ENCODE assay signal across 16 mouse cellular contexts in the genomic region with DNA sequence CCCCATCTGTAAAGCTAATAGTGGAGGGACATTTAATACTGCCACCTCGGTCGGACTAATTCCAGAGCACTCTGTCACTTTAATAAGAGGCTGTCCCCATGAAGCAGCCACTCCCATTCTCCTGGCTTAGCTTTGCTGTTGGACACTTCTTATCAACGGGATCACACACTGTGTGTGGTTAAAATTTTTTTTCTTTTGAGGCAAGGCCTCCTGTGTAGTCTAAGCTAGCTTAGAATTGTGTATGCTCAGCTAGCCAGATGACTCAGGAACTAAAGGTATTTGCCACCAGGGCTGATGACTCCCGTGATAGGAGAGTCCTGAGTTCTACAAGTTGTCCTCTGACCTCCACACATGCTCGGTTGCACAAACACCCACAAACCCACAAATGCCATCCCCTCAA. TPM values are rescaled to one million over a fixed set of nuclear protein-coding genes. Genes with fewer than 3 reads are reported as not detected.
A peak's percentile ranks its signal among the peaks of the same experiment; 100 is the strongest.
DNase-seq lines count a peak whose midpoint lies in the region; ATAC-seq and TF ChIP-seq lines count a peak whose summit lies in the region.
"Had no signal": no experiment of that assay in that cellular context is flagged by ENCODE, and none has a peak within 500 bp of the region (broad histone marks: within the 10 kb centered on the region; RNA-seq: fewer than 3 reads in every experiment).

No protein-coding gene starts in this region.

- WGBS in lung, postnatal 0 days = 30% methylated on average over 5 of the region's 5 CpGs
- 37% methylated on average over 5 of the region's 5 CpGs for whole genome bisulfite sequencing in liver, adult 2 months
- 66% methylated on average over 5 of the region's 5 CpGs for WGBS in forebrain, embryonic 11.5 days

- TF ChIP-seq RAD21 in MEL (IDR thresholded peaks at IDR 0.05; ENCODE audit: low read depth, low read length) = no peak

- no peak for TF ChIP-seq POLR2A in MEL (IDR thresholded peaks at IDR 0.05; ENCODE audit: control insufficient read depth in 1 of 2, insufficient read depth in 1 of 2, low read depth in 1 of 2, low read length in 2 of 2, poor library complexity in 1 of 2)
- TF ChIP-seq POLR2A in liver, adult 2 months (IDR thresholded peaks at IDR 0.05; ENCODE audit: extremely low read depth, insufficient read depth, low read length) = no peak

- H3K27me3 ChIP-seq in lung, postnatal 0 days (replicated peaks; ENCODE audit: insufficient read depth, low read length) = no peaks in the 10 kb centered on the region
- H3K27me3 ChIP-seq in MEL (ENCODE audit: control insufficient read depth in 1 of 2, insufficient read depth in 2 of 2, low read length in 2 of 2) = no peaks in the 10 kb centered on the region; a peak in 1 of 4 replicates
- H3K27me3 ChIP-seq in liver, adult 2 months (ENCODE audit: control insufficient read depth, insufficient read depth, low read length) = no peaks in the 10 kb centered on the region
- no peaks in the 10 kb centered on the region for H3K27me3 ChIP-seq in forebrain, embryonic 11.5 days (ENCODE audit: control insufficient read depth, insufficient read depth, low read length)
- H3K27me3 ChIP-seq: embryonic facial prominence, embryonic 13.5 days; forebrain, embryonic 12.5 days; limb, embryonic 13.5 days had no signal

- DNase-seq in lung, postnatal 0 days (ENCODE audit: low spot score) = peak; percentile 16
- no peak for DNase-seq in lung, postnatal 25 days (ENCODE audit: low spot score)
- peak; percentile 61 for DNase-seq in MEL (ENCODE audit: low read depth, low spot score)
- peak; percentile 85 for DNase-seq in liver, adult 2 months (ENCODE audit: extremely low read depth, low read depth, low spot score)
- no peak for DNase-seq in cerebellum, adult 9-11 months
- DNase-seq in right cerebral cortex, adult 2 months (ENCODE audit: low spot score in 2 of 2) = no peak
- DNase-seq in forebrain, embryonic 11.5 days (ENCODE audit: low spot score) = no peak
- DNase-seq: cerebellum, postnatal 36 days; retina, postnatal 1 day had no signal

- no peak for TF ChIP-seq CTCF in lung, postnatal 0 days (IDR thresholded peaks at IDR 0.05)
- TF ChIP-seq CTCF in MEL (IDR thresholded peaks at IDR 0.05 in 2 of 3, conservative IDR thresholded peaks at IDR 0.05 in 1 of 3; ENCODE audit: control insufficient read depth in 1 of 3, insufficient read depth in 1 of 3, low read depth in 2 of 3, low read length in 3 of 3, poor library complexity in 1 of 3, severe bottlenecking in 1 of 3) = no peak
- no peak for TF ChIP-seq CTCF in liver, adult 2 months (IDR thresholded peaks at IDR 0.05; ENCODE audit: low read depth, low read length)

- no peaks in the 10 kb centered on the region for H3K36me3 ChIP-seq in lung, postnatal 0 days (ENCODE audit: insufficient read depth, low read length)
- peaks cover 0 to 9% of the 10 kb centered on the region in 2 experiments; a peak in 2 of 4 replicates for H3K36me3 ChIP-seq in MEL (ENCODE audit: control insufficient read depth in 1 of 2, insufficient read depth in 2 of 2, low read length in 2 of 2)
- H3K36me3 ChIP-seq in liver, adult 2 months (ENCODE audit: control insufficient read depth, insufficient read depth, low read length) = no peaks in the 10 kb centered on the region
- H3K36me3 ChIP-seq in forebrain, embryonic 11.5 days (ENCODE audit: control insufficient read depth, insufficient read depth, low read length) = no peaks in the 10 kb centered on the region
- H3K36me3 ChIP-seq: embryonic facial prominence, embryonic 13.5 days; forebrain, embryonic 12.5 days; hindbrain, embryonic 10.5 days; limb, embryonic 13.5 days had no signal

- ATAC-seq in lung, postnatal 0 days = peak; percentile 36
- ATAC-seq in megakaryocyte progenitor cell, adult 5-6 weeks (replicated peaks; ENCODE audit: poor library complexity) = peak; percentile 84
- no peak for ATAC-seq in forebrain, embryonic 11.5 days (replicated peaks; ENCODE audit: low FRiP score)
- ATAC-seq: inflammation-experienced regulatory T-cells, adult 6 months had no signal

- TF ChIP-seq EP300 in lung, postnatal 0 days (IDR thresholded peaks at IDR 0.05) = no peak
- peak; percentile 8 to 50; a peak in 1 of 4 replicates for TF ChIP-seq EP300 in MEL (IDR thresholded peaks at IDR 0.05; ENCODE audit: low read depth in 1 of 2, low read length in 2 of 2)

- H3K4me3 ChIP-seq in lung, postnatal 0 days (ENCODE audit: low read depth, low read length) = no peak overlapping the region
- peak overlapping the region in 1 of 2 experiments; percentile 20; a peak in 1 of 4 replicates for H3K4me3 ChIP-seq in MEL (ENCODE audit: control insufficient read depth in 1 of 2, insufficient read depth in 1 of 2, low read depth in 2 of 2, low read length in 2 of 2)
- H3K4me3 ChIP-seq in liver, adult 2 months (ENCODE audit: insufficient read depth, low read depth, low read length) = no peak overlapping the region
- no peak overlapping the region for H3K4me3 ChIP-seq in forebrain, embryonic 11.5 days (ENCODE audit: low read depth, low read length)
- H3K4me3 ChIP-seq: embryonic facial prominence, embryonic 13.5 days; forebrain, embryonic 12.5 days; hindbrain, embryonic 10.5 days; limb, embryonic 13.5 days had no signal

- H3K4me1 ChIP-seq in lung, postnatal 0 days (ENCODE audit: insufficient read depth, low read depth, low read length) = no peaks in the 10 kb centered on the region
- H3K4me1 ChIP-seq in MEL (ENCODE audit: control insufficient read depth in 1 of 2, insufficient read depth in 2 of 2, low read length in 2 of 2) = peaks cover 0 to 15% of the 10 kb centered on the region in 2 experiments; a peak in 2 of 4 replicates
- peaks cover 5% of the 10 kb centered on the region; the same call in 1 of the 2 replicates for H3K4me1 ChIP-seq in liver, adult 2 months (ENCODE audit: control insufficient read depth, insufficient read depth, low read length)
- no peaks in the 10 kb centered on the region for H3K4me1 ChIP-seq in forebrain, embryonic 11.5 days (replicated peaks; ENCODE audit: control insufficient read depth, insufficient read depth, low read length)
- H3K4me1 ChIP-seq: embryonic facial prominence, embryonic 13.5 days; forebrain, embryonic 12.5 days; hindbrain, embryonic 10.5 days; limb, embryonic 13.5 days had no signal

- no peak overlapping the region for H3K27ac ChIP-seq in lung, postnatal 0 days (ENCODE audit: low read length)
- peak overlapping the region; percentile 58 for H3K27ac ChIP-seq in MEL (ENCODE audit: control insufficient read depth, low read depth, low read length)
- no peak overlapping the region for H3K27ac ChIP-seq in liver, adult 2 months (replicated peaks; ENCODE audit: insufficient read depth, low read depth, low read length)
- H3K27ac ChIP-seq in forebrain, embryonic 11.5 days (ENCODE audit: low read depth, low read length) = no peak overlapping the region
- H3K27ac ChIP-seq: embryonic facial prominence, embryonic 13.5 days; forebrain, embryonic 12.5 days; hindbrain, embryonic 10.5 days; limb, embryonic 13.5 days; macrophage had no signal

- H3K4me2 ChIP-seq in lung, postnatal 0 days (replicated peaks; ENCODE audit: low read depth, low read length) = no peak overlapping the region
- no peak overlapping the region for H3K4me2 ChIP-seq in forebrain, embryonic 11.5 days (ENCODE audit: low read depth, low read length, severe bottlenecking)
- H3K4me2 ChIP-seq: embryonic facial prominence, embryonic 13.5 days; forebrain, embryonic 12.5 days; limb, embryonic 13.5 days had no signal

- H3K9me3 ChIP-seq in lung, postnatal 0 days (ENCODE audit: low read length) = no peaks in the 10 kb centered on the region
- H3K9me3 ChIP-seq in MEL (replicated peaks; ENCODE audit: insufficient read depth, low read length) = no peaks in the 10 kb centered on the region
- no peaks in the 10 kb centered on the region for H3K9me3 ChIP-seq in forebrain, embryonic 11.5 days (ENCODE audit: control insufficient read depth, low read length)
- H3K9me3 ChIP-seq: embryonic facial prominence, embryonic 13.5 days; forebrain, embryonic 12.5 days; hindbrain, embryonic 10.5 days; limb, embryonic 13.5 days had no signal

- H3K79me2 ChIP-seq in MEL (ENCODE audit: control insufficient read depth, insufficient read depth, low read length, poor library complexity) = no peaks in the 10 kb centered on the region
- H3K79me2 ChIP-seq in liver, adult 2 months (ENCODE audit: control insufficient read depth, insufficient read depth, low read length) = no peaks in the 10 kb centered on the region

- H3K9ac ChIP-seq in lung, postnatal 0 days (replicated peaks; ENCODE audit: low read depth) = no peak overlapping the region
- H3K9ac ChIP-seq in MEL (ENCODE audit: control insufficient read depth, low read depth, low read length, poor library complexity, severe bottlenecking) = peak overlapping the region; percentile 14; the same call in 1 of the 2 replicates
- H3K9ac ChIP-seq in liver, adult 2 months (ENCODE audit: low read depth, low read length) = no peak overlapping the region
- H3K9ac ChIP-seq in forebrain, embryonic 11.5 days (ENCODE audit: low read length) = no peak overlapping the region
- H3K9ac ChIP-seq: embryonic facial prominence, embryonic 13.5 days; forebrain, embryonic 12.5 days; limb, embryonic 13.5 days had no signal

TF ChIP-seq in MEL, 35 proteins besides CTCF, POLR2A, EP300 and RAD21 (continues in another document):
- TF ChIP-seq SIN3A (IDR thresholded peaks at IDR 0.05; ENCODE audit: low read length) (peak; percentile 1; the same call in 1 of the 2 replicates), USF1 (IDR thresholded peaks at IDR 0.05; ENCODE audit: low read depth, low read length) (no peak), GATA1 (IDR thresholded peaks at IDR 0.05; ENCODE audit: low read depth, low read length) (peak; percentile 62)

RNA-seq across cellular contexts. Expression of a gene that starts 18.9 kb away (rescaled TPM):
- 0.05 and 0.13 TPM in 2 replicates for polyA plus RNA-seq in lung, postnatal 0 days (2015; fragmentation: Nextera tagmentation; extraction: Ambion mirVana)
- 0.03 TPM in 1 of 2 replicates, not detected in the other for total RNA-seq in MEL (2012; rRNA removed)
- under 1 TPM in 1 of 2 experiments, not detected in 1; 0.03 TPM for polyA plus RNA-seq in MEL (2012; ENCODE audit: insufficient read depth in 1 of 2, insufficient read length in 2 of 2, low read depth in 1 of 2, low replicate concordance in 2 of 2, missing spikeins in 1 of 2)
- total RNA-seq in liver, adult 2 months (2014; rRNA removed) = not detected in 2 replicates
- not detected in 2 replicates for polyA plus RNA-seq in liver, adult 2 months (2012; rRNA removed)
- 3.1 and 4.7 TPM in 2 replicates for total RNA-seq in megakaryocyte progenitor cell, adult 5-6 weeks (2015)
- total RNA-seq in megakaryocyte progenitor cell, adult 5-6 weeks (2017) = 4.0 and 5.4 TPM in 2 replicates
- polyA plus RNA-seq in forebrain, embryonic 11.5 days (2014; fragmentation: Nextera tagmentation; extraction: Ambion mirVana) = 0.15 and 0.19 TPM in 2 replicates
- polyA plus RNA-seq: hindbrain, embryonic 10.5 days had no signal

RNA-seq across cellular contexts. Expression of a gene that starts 57.7 kb away (rescaled TPM):
- polyA plus RNA-seq in lung, postnatal 0 days (2015; fragmentation: Nextera tagmentation; extraction: Ambion mirVana) = 169 and 211 TPM in 2 replicates
- 123 and 139 TPM in 2 replicates for total RNA-seq in MEL (2012; rRNA removed)
- 100 to 1,000 TPM in 1 of 2 experiments, not detected in 1; 115 TPM for polyA plus RNA-seq in MEL (2012; ENCODE audit: insufficient read depth in 1 of 2, insufficient read length in 2 of 2, low read depth in 1 of 2, low replicate concordance in 2 of 2, missing spikeins in 1 of 2)
- 47.9 and 59.7 TPM in 2 replicates for total RNA-seq in liver, adult 2 months (2014; rRNA removed)
- polyA plus RNA-seq in liver, adult 2 months (2012; rRNA removed) = 72.7 and 86.9 TPM in 2 replicates
- 81.9 and 87.4 TPM in 2 replicates for total RNA-seq in megakaryocyte progenitor cell, adult 5-6 weeks (2015)
- total RNA-seq in megakaryocyte progenitor cell, adult 5-6 weeks (2017) = 79.8 and 86.7 TPM in 2 replicates
- polyA plus RNA-seq in forebrain, embryonic 11.5 days (2014; fragmentation: Nextera tagmentation; extraction: Ambion mirVana) = 145 and 158 TPM in 2 replicates

Comparison
In these comparisons a context has a peak if more than half of its experiments do, and no peak if none do; other contexts are left out.
1. DNase-seq: peak in lung, postnatal 0 days (single experiment), MEL (single experiment) and liver, adult 2 months (single experiment); none in lung, postnatal 25 days (single experiment), cerebellum, adult 9-11 months (single experiment), right cerebral cortex, adult 2 months (0 of 2) and forebrain, embryonic 11.5 days (single experiment).